Mouse (Mus musculus): ENCODE data around the gene Aen. TPM values are rescaled to one million over a fixed set of nuclear protein-coding genes. Genes with fewer than 3 reads are reported as not detected.

The Aen gene
- total and polyA plus RNA-seq, 2 experiments from 2014 or later, result 40.3 to 48.5 TPM

GRCm38 (mm10) chr7:78881607-78882468, 13.8 kb upstream of the Aen start:
- no peak for TF ChIP-seq CTCF (IDR thresholded peaks at IDR 0.05)
- DNase-seq (ENCODE audit: low spot score) (no peak), ATAC-seq (ENCODE audit: low FRiP score) (peak; percentile 9)
- H3K36me3 ChIP-seq (ENCODE audit: insufficient read depth, low read length), result no peaks in the 10 kb centered on the region
- H3K4me3 ChIP-seq (ENCODE audit: low read depth, low read length), result peak overlapping the region; percentile 69
- H3K4me2 ChIP-seq (ENCODE audit: low read depth, low read length, poor library complexity, severe bottlenecking), result peak overlapping the region; percentile 70
- H3K4me1 ChIP-seq (ENCODE audit: insufficient read depth, low read length), result peaks cover 13% of the 10 kb centered on the region; the same call in 1 of the 2 replicates
- no peaks in the 10 kb centered on the region for H3K9me3 ChIP-seq (ENCODE audit: low read length)
- peak overlapping the region; percentile 91 for H3K27ac ChIP-seq (ENCODE audit: low read depth, low read length)
- peak overlapping the region; percentile 85 for H3K9ac ChIP-seq (replicated peaks; ENCODE audit: low read length, poor library complexity, severe bottlenecking)
- WGBS, result 7% methylated on average over 14 of the region's 16 CpGs
- no peaks in the 10 kb centered on the region for H3K27me3 ChIP-seq (ENCODE audit: insufficient read depth, low read length)

DNA sequence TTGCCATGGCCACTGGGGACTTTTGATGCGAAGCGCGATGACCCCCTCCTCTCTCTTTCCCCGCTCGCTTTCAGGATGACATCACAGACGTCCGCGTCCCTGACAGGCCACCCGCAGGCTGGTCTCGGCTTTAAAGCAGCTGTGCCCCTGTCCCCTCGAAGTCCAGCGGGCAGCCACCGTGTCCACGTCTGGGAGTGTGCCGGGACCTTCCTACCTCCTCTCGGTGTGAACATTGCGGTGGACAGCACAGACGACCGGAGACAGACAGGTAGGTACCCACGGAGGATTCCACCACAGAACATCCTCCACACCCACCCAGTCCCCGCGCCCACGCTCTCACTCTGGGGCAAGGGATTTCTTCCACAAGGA, 13.2 kb upstream of the Aen start:
- under 1% methylated on average over 23 of the region's 23 CpGs for WGBS
- Histone ChIP-seq H3K36me3 (ENCODE audit: insufficient read depth, low read length) (no peaks in the 10 kb centered on the region), H3K4me3 (ENCODE audit: low read depth, low read length) (peak overlapping the region; percentile 69), H3K9ac (replicated peaks; ENCODE audit: low read length, poor library complexity, severe bottlenecking) (peak overlapping the region; percentile 85), H3K27ac (ENCODE audit: low read depth, low read length) (peak overlapping the region; percentile 91), H3K4me1 (ENCODE audit: insufficient read depth, low read length) (peaks cover 16% of the 10 kb centered on the region; the same call in 1 of the 2 replicates), H3K4me2 (ENCODE audit: low read depth, low read length, poor library complexity, severe bottlenecking) (peak overlapping the region; percentile 70), H3K27me3 (ENCODE audit: insufficient read depth, low read length) (no peaks in the 10 kb centered on the region), H3K9me3 (ENCODE audit: low read length) (no peaks in the 10 kb centered on the region)
- peak; percentile 90 for DNase-seq (ENCODE audit: low spot score)
- ATAC-seq (ENCODE audit: low FRiP score), result peak; percentile 85
- TF ChIP-seq CTCF (IDR thresholded peaks at IDR 0.05), result no peak

DNA sequence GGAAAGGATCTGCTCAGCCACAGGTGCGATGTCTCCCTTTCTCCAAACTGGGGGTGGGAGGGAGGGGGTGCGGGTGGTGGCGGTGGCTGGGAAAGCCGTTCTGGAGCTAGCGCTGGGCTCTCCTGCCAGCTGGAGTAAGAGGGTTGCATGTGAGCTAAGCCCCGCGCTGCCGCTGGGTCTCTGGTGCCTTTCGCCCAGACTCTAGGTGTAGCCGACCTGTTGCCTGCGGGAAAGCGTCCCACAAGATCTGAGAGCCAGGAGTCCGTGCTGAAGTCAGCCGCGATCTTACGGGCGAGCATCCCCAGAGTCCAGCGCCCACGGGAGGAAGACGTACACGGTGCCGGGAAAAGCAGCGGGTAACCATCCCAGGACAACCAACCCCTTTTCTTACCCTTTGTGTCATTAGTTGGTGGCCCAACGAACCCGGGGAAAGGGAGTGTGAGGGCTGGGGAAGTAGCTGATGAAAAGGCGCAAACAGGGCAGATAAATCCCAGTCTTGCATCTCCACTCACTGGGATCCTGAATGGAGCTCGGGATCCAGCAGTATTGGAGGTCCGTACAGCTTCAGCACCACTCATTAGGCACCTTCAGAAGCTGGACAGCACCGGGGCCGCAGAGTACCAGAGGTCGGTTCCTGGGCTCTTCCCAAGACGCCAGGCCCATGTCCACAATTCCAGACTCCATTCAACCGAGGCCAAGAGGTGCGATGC, 12.5 kb upstream of the Aen start:
- Histone ChIP-seq H3K9ac (replicated peaks; ENCODE audit: low read length, poor library complexity, severe bottlenecking) (peak overlapping the region; percentile 85), H3K4me1 (ENCODE audit: insufficient read depth, low read length) (peaks cover 21% of the 10 kb centered on the region; the same call in 1 of the 2 replicates), H3K9me3 (ENCODE audit: low read length) (no peaks in the 10 kb centered on the region), H3K4me3 (ENCODE audit: low read depth, low read length) (peak overlapping the region; percentile 69), H3K27me3 (ENCODE audit: insufficient read depth, low read length) (no peaks in the 10 kb centered on the region), H3K4me2 (ENCODE audit: low read depth, low read length, poor library complexity, severe bottlenecking) (peak overlapping the region; percentile 70), H3K36me3 (ENCODE audit: insufficient read depth, low read length) (peaks cover 1% of the 10 kb centered on the region; the same call in 1 of the 2 replicates), H3K27ac (ENCODE audit: low read depth, low read length) (peak overlapping the region; percentile 91)
- DNase-seq (ENCODE audit: low spot score) (no peak), ATAC-seq (ENCODE audit: low FRiP score) (no peak)
- TF ChIP-seq CTCF (IDR thresholded peaks at IDR 0.05), result no peak
- WGBS, result under 1% methylated on average over 30 of the region's 34 CpGs

DNA sequence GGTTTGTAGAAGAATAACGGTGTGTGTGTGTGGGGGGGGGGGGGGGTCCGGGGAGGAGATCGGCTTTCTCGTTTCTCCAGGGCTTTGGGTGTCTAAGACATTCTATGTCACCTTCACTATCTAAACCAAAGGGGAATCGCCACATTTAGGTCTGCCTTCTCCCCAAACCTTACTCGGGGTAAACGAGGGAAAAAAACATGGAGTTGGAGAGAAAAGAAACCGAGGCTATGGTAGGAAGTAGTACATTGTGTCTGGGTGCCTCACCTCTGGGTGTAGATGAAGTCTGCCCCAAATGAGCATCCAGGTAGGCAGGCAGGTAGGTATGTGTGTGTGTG, 12.0 kb upstream of the Aen start:
- peak overlapping the region; percentile 91 for H3K27ac ChIP-seq (ENCODE audit: low read depth, low read length)
- 3% methylated on average over 8 of the region's 8 CpGs for WGBS
- H3K36me3 ChIP-seq (ENCODE audit: insufficient read depth, low read length), result peaks cover 5% of the 10 kb centered on the region; the same call in 1 of the 2 replicates
- H3K4me3 ChIP-seq (ENCODE audit: low read depth, low read length), result peak overlapping the region; percentile 69
- ATAC-seq (ENCODE audit: low FRiP score) (no peak), DNase-seq (ENCODE audit: low spot score) (no peak)
- peak overlapping the region; percentile 85 for H3K9ac ChIP-seq (replicated peaks; ENCODE audit: low read length, poor library complexity, severe bottlenecking)
- no peak for TF ChIP-seq CTCF (IDR thresholded peaks at IDR 0.05)
- no peaks in the 10 kb centered on the region for H3K27me3 ChIP-seq (ENCODE audit: insufficient read depth, low read length)
- H3K4me1 ChIP-seq (ENCODE audit: insufficient read depth, low read length), result peaks cover 21% of the 10 kb centered on the region; the same call in 1 of the 2 replicates
- H3K4me2 ChIP-seq (ENCODE audit: low read depth, low read length, poor library complexity, severe bottlenecking), result peak overlapping the region; percentile 70
- no peaks in the 10 kb centered on the region for H3K9me3 ChIP-seq (ENCODE audit: low read length)

DNA sequence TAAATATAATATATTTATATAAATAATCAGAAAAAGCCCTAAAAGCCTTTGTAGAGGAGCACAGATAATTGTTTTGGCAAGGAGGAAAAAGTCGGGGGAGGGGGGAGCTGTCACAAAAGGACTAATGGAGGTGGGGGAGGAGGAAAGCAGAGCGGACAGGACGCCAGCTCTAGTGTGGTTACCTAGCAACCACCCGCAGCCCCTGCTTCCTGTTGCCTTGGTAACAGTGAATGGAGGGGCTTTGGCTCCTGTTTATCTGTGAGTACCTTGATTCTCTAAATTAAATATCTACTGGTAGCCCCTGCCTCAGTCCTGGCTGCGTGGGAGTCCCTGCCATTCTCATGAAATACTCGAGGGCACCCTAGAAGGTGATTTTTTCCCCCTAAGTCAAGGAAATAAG, 11.5 kb upstream of the Aen start:
- Histone ChIP-seq H3K4me1 (ENCODE audit: insufficient read depth, low read length) (peaks cover 21% of the 10 kb centered on the region; the same call in 1 of the 2 replicates), H3K9ac (replicated peaks; ENCODE audit: low read length, poor library complexity, severe bottlenecking) (peak overlapping the region; percentile 85), H3K4me3 (ENCODE audit: low read depth, low read length) (peak overlapping the region; percentile 69), H3K4me2 (ENCODE audit: low read depth, low read length, poor library complexity, severe bottlenecking) (peak overlapping the region; percentile 70), H3K9me3 (ENCODE audit: low read length) (no peaks in the 10 kb centered on the region), H3K27ac (ENCODE audit: low read depth, low read length) (peak overlapping the region; percentile 81), H3K36me3 (ENCODE audit: insufficient read depth, low read length) (peaks cover 5% of the 10 kb centered on the region; the same call in 1 of the 2 replicates), H3K27me3 (ENCODE audit: insufficient read depth, low read length) (no peaks in the 10 kb centered on the region)
- no peak for TF ChIP-seq CTCF (IDR thresholded peaks at IDR 0.05)
- ATAC-seq (ENCODE audit: low FRiP score), result 0 out of 2 replicates have a peak, but pooled peaks have one; percentile 41
- WGBS, result under 1% methylated on average over 6 of the region's 6 CpGs
- peak; percentile 93 for DNase-seq (ENCODE audit: low spot score)
